Mouse (Mus musculus): Measurements from ENCODE around the gene Bhlhe40.

Gene Bhlhe40

GRCm38 (mm10) chr6:108695844-108696821 is 35.7 kb downstream of the Bhlhe40 start:
- DNase-seq, result no peak

- DNase-seq, result no peak
These were observed 36.4 kb downstream of the Bhlhe40 start for GRCm38 (mm10) chr6:108696822-108697202.

- no peak for DNase-seq
These were observed 36.9 kb downstream of the Bhlhe40 start for GRCm38 (mm10) chr6:108697345-108697744.

GRCm38 (mm10) chr6:108698343-108698870 is 38.0 kb downstream of the Bhlhe40 start:
- DNase-seq, result no peak

- no peak for DNase-seq
These were observed 39.2 kb downstream of the Bhlhe40 start for GRCm38 (mm10) chr6:108699679-108700078.

GRCm38 (mm10) chr6:108700638-108701343 is 40.4 kb downstream of the Bhlhe40 start:
- no peak for DNase-seq

GRCm38 (mm10) chr6:108702648-108703047 is 42.2 kb downstream of the Bhlhe40 start:
- no peak for DNase-seq

- DNase-seq, result no peak
These were observed 42.7 kb downstream of the Bhlhe40 start for GRCm38 (mm10) chr6:108703085-108703484.

GRCm38 (mm10) chr6:108704316-108705080 is 44.1 kb downstream of the Bhlhe40 start:
- no peak for DNase-seq

- peak; percentile 59 to 70 for DNase-seq
These were observed 45.5 kb downstream of the Bhlhe40 start for GRCm38 (mm10) chr6:108705957-108706356.

GRCm38 (mm10) chr6:108706994-108707645 is 46.7 kb downstream of the Bhlhe40 start:
- DNase-seq, result no peak

GRCm38 (mm10) chr6:108709131-108709470 is 48.7 kb downstream of the Bhlhe40 start:
- no peak for DNase-seq

GRCm38 (mm10) chr6:108709471-108710231 is 49.2 kb downstream of the Bhlhe40 start:
- peak; percentile 82 to 83 for DNase-seq

- no peak for DNase-seq
These were observed 50.2 kb downstream of the Bhlhe40 start for GRCm38 (mm10) chr6:108710667-108711066.

- no peak for DNase-seq
These were observed 50.9 kb downstream of the Bhlhe40 start for GRCm38 (mm10) chr6:108711192-108711964.

- no peak for DNase-seq
These were observed 51.7 kb downstream of the Bhlhe40 start for GRCm38 (mm10) chr6:108712148-108712547.

- DNase-seq, result no peak
These were observed 52.9 kb downstream of the Bhlhe40 start for GRCm38 (mm10) chr6:108713175-108713974.
